Mouse (Mus musculus): ENCODE results near the gene Lsm2. TPM values are rescaled to one million over a fixed set of nuclear protein-coding genes. Genes with fewer than 3 reads are reported as not detected.
A peak's percentile ranks its signal among the peaks of the same experiment; 100 is the strongest.
"Not testable (repeated sequence)": the region's sequence is repeated elsewhere in the genome, so short reads cannot be mapped to it uniquely, and the experiment has no call there.

The Lsm2 gene
- polyA plus RNA-seq, 1 experiment from 2014 or later, result 231 TPM

GRCm38 (mm10) chr17:34958734-34959129 lies 22.9 kb upstream of the Lsm2 start:
- H3K36me3 ChIP-seq, result not testable (repeated sequence)
- under 1% methylated on average over 27 of the region's 47 CpGs for WGBS

GRCm38 (mm10) chr17:34959130-34959778 lies 22.4 kb upstream of the Lsm2 start, which contains the start of gene Hspa1b:
Gene Hspa1b, minus strand, starts transcription at chr17:34959238.
- H3K4me3 ChIP-seq (replicated peaks), result peak within 1 kb of the TSS; percentile 55
- peak within 1 kb of the TSS; percentile 78 for H3K4me2 ChIP-seq
- H3K27me3 ChIP-seq; H3K9me3 ChIP-seq (replicated peaks); H3K36me3 ChIP-seq: not testable (repeated sequence)
- peak within 1 kb of the TSS; percentile 61 for H3K9ac ChIP-seq
- ATAC-seq (replicated peaks; ENCODE audit: low FRiP score), result peak; percentile 93
- H3K4me1 ChIP-seq, result peaks cover 21% of the 10 kb centered on the region
- WGBS, result 0% methylated on average over 30 of the region's 32 CpGs
- peak within 1 kb of the TSS; percentile 99 for H3K27ac ChIP-seq

More at GRCm38 (mm10) chr17:34958734-34959129, 22.9 kb upstream of the Lsm2 start:
- not testable (repeated sequence) for H3K9me3 ChIP-seq (replicated peaks); H3K27me3 ChIP-seq; H3K27ac ChIP-seq
- peak overlapping the region; percentile 78 for H3K4me2 ChIP-seq
- ATAC-seq (replicated peaks; ENCODE audit: low FRiP score), result peak; percentile 17
- peaks cover 20% of the 10 kb centered on the region for H3K4me1 ChIP-seq
- 0 out of 2 replicates have a peak overlapping the region, but pooled peaks have one; percentile 26 for H3K9ac ChIP-seq
- H3K4me3 ChIP-seq (replicated peaks), result peak overlapping the region; percentile 55

- peak overlapping the region; percentile 61 for H3K9ac ChIP-seq
- peak overlapping the region; percentile 55 for H3K4me3 ChIP-seq (replicated peaks)
- H3K27ac ChIP-seq, result peak overlapping the region; percentile 99
- WGBS, result 8% methylated on average over 12 of the region's 12 CpGs
- H3K27me3 ChIP-seq, result peaks cover 5% of the 10 kb centered on the region; the same call in 1 of the 2 replicates
- peak overlapping the region; percentile 78 for H3K4me2 ChIP-seq
- peak; percentile 53 for ATAC-seq (replicated peaks; ENCODE audit: low FRiP score)
- no peaks in the 10 kb centered on the region for H3K36me3 ChIP-seq
- H3K9me3 ChIP-seq (replicated peaks), result no peaks in the 10 kb centered on the region
- H3K4me1 ChIP-seq, result peaks cover 28% of the 10 kb centered on the region
Observed at GRCm38 (mm10) chr17:34959881-34960515, 21.7 kb upstream of the Lsm2 start.

- H3K9me3 ChIP-seq (replicated peaks), result no peaks in the 10 kb centered on the region
- peaks cover 34% of the 10 kb centered on the region for H3K4me1 ChIP-seq
- no peaks in the 10 kb centered on the region; the same call in 1 of the 2 replicates for H3K27me3 ChIP-seq
- no peak overlapping the region for H3K9ac ChIP-seq
- no peak overlapping the region for H3K4me2 ChIP-seq
- peak overlapping the region; percentile 99 for H3K27ac ChIP-seq
- no peak for ATAC-seq (replicated peaks; ENCODE audit: low FRiP score)
- no peak overlapping the region for H3K4me3 ChIP-seq (replicated peaks)
- H3K36me3 ChIP-seq, result no peaks in the 10 kb centered on the region
Observed at GRCm38 (mm10) chr17:34960702-34961493, 20.8 kb upstream of the Lsm2 start.

GRCm38 (mm10) chr17:34962125-34962524 lies 19.5 kb upstream of the Lsm2 start:
- Histone ChIP-seq H3K36me3 (no peaks in the 10 kb centered on the region), H3K4me3 (replicated peaks) (no peak overlapping the region), H3K27me3 (no peaks in the 10 kb centered on the region), H3K4me2 (no peak overlapping the region), H3K27ac (peak overlapping the region; percentile 99), H3K9me3 (replicated peaks) (no peaks in the 10 kb centered on the region), H3K4me1 (peaks cover 34% of the 10 kb centered on the region), H3K9ac (no peak overlapping the region)
- ATAC-seq (replicated peaks; ENCODE audit: low FRiP score), result no peak
- 18% methylated on average over 3 of the region's 3 CpGs for WGBS

GRCm38 (mm10) chr17:34962841-34963240 lies 18.8 kb upstream of the Lsm2 start:
- no peak overlapping the region for H3K4me2 ChIP-seq
- ATAC-seq (replicated peaks; ENCODE audit: low FRiP score), result no peak
- H3K27me3 ChIP-seq, result peaks cover 6% of the 10 kb centered on the region; the same call in 1 of the 2 replicates
- WGBS, result 62% methylated on average over 1 of the region's 1 CpGs
- H3K27ac ChIP-seq, result no peak overlapping the region
- H3K4me1 ChIP-seq, result peaks cover 34% of the 10 kb centered on the region
- H3K36me3 ChIP-seq, result no peaks in the 10 kb centered on the region
- H3K9ac ChIP-seq, result no peak overlapping the region
- H3K4me3 ChIP-seq (replicated peaks), result no peak overlapping the region
- no peaks in the 10 kb centered on the region for H3K9me3 ChIP-seq (replicated peaks)

- Histone ChIP-seq H3K36me3 (no peaks in the 10 kb centered on the region), H3K4me1 (peaks cover 32% of the 10 kb centered on the region), H3K27me3 (peaks cover 24% of the 10 kb centered on the region), H3K4me2 (no peak overlapping the region), H3K4me3 (replicated peaks) (no peak overlapping the region), H3K9me3 (replicated peaks) (no peaks in the 10 kb centered on the region), H3K27ac (peak overlapping the region; percentile 64; the same call in 1 of the 2 replicates), H3K9ac (no peak overlapping the region)
- ATAC-seq (replicated peaks; ENCODE audit: low FRiP score), result no peak
- WGBS, result 43% methylated on average over 1 of the region's 1 CpGs
Observed at GRCm38 (mm10) chr17:34964640-34965049, 17.0 kb upstream of the Lsm2 start.

GRCm38 (mm10) chr17:34965627-34966026 lies 16.0 kb upstream of the Lsm2 start:
- ATAC-seq (replicated peaks; ENCODE audit: low FRiP score), result no peak
- H3K9ac ChIP-seq, result no peak overlapping the region
- no peak overlapping the region for H3K4me2 ChIP-seq
- peaks cover 22% of the 10 kb centered on the region for H3K4me1 ChIP-seq
- WGBS, result 69% methylated on average over 5 of the region's 5 CpGs
- no peaks in the 10 kb centered on the region for H3K9me3 ChIP-seq (replicated peaks)
- no peak overlapping the region for H3K4me3 ChIP-seq (replicated peaks)
- H3K27ac ChIP-seq, result 0 out of 2 replicates have a peak overlapping the region, but pooled peaks have one; percentile 64
- H3K36me3 ChIP-seq, result no peaks in the 10 kb centered on the region
- peaks cover 27% of the 10 kb centered on the region for H3K27me3 ChIP-seq

GRCm38 (mm10) chr17:34969822-34970221 lies 11.8 kb upstream of the Lsm2 start, which contains the start of gene Gm20481:
Gene Gm20481, plus strand, starts transcription at chr17:34969912.
- not testable (repeated sequence) for H3K36me3 ChIP-seq; H3K27ac ChIP-seq; H3K9me3 ChIP-seq (replicated peaks); H3K4me3 ChIP-seq (replicated peaks); H3K9ac ChIP-seq; H3K4me2 ChIP-seq; ATAC-seq (replicated peaks; ENCODE audit: low FRiP score)
- 66% methylated on average over 8 of the region's 11 CpGs for WGBS
- Histone ChIP-seq H3K4me1 (peaks cover 14% of the 10 kb centered on the region), H3K27me3 (peaks cover 27% of the 10 kb centered on the region)

GRCm38 (mm10) chr17:34970850-34971249 lies 10.8 kb upstream of the Lsm2 start:
- H3K27ac ChIP-seq; H3K9me3 ChIP-seq (replicated peaks); H3K9ac ChIP-seq; H3K4me1 ChIP-seq; H3K4me3 ChIP-seq (replicated peaks); ATAC-seq (replicated peaks; ENCODE audit: low FRiP score); H3K36me3 ChIP-seq; H3K4me2 ChIP-seq: not testable (repeated sequence)
- peaks cover 27% of the 10 kb centered on the region for H3K27me3 ChIP-seq
- WGBS, result 37% methylated on average over 20 of the region's 37 CpGs

- not testable (repeated sequence) for H3K9me3 ChIP-seq (replicated peaks); H3K4me1 ChIP-seq; H3K9ac ChIP-seq; H3K36me3 ChIP-seq; H3K27ac ChIP-seq
- Histone ChIP-seq H3K4me2 (peak overlapping the region; percentile 75), H3K27me3 (peaks cover 27% of the 10 kb centered on the region), H3K4me3 (replicated peaks) (peak overlapping the region; percentile 43)
- peak; percentile 57 for ATAC-seq (replicated peaks; ENCODE audit: low FRiP score)
- WGBS, result 0% methylated on average over 28 of the region's 43 CpGs
Observed at GRCm38 (mm10) chr17:34971694-34972068, 10.0 kb upstream of the Lsm2 start.
